Mouse (Mus musculus): ENCODE measurements around the gene Fam155a. TPM values are rescaled to one million over a fixed set of nuclear protein-coding genes. Genes with fewer than 3 reads are reported as not detected.
"Not testable (repeated sequence)": the region's sequence is repeated elsewhere in the genome, so short reads cannot be mapped to it uniquely, and the experiment has no call there.

Gene Fam155a
- polyA plus RNA-seq, 1 experiment from 2014 or later = 0.41 TPM

- Histone ChIP-seq H3K9ac (ENCODE audit: low read depth, low read length) (no peak overlapping the region), H3K27me3 (replicated peaks; ENCODE audit: control insufficient read depth, insufficient read depth, low read length) (no peaks in the 10 kb centered on the region), H3K4me1 (replicated peaks; ENCODE audit: control insufficient read depth, insufficient read depth, low read length) (no peaks in the 10 kb centered on the region), H3K27ac (ENCODE audit: low read depth, low read length) (no peak overlapping the region), H3K4me3 (ENCODE audit: low read depth, low read length) (no peak overlapping the region), H3K9me3 (ENCODE audit: control insufficient read depth, low read length) (no peaks in the 10 kb centered on the region), H3K4me2 (no peak overlapping the region), H3K36me3 (ENCODE audit: control insufficient read depth, insufficient read depth, low read length) (no peaks in the 10 kb centered on the region)
- ATAC-seq (replicated peaks; ENCODE audit: low FRiP score) (no peak), DNase-seq (ENCODE audit: low spot score) (no peak)
- WGBS = 73% methylated on average over 5 of the region's 5 CpGs
These were observed 35.8 kb downstream of the Fam155a start for GRCm38 (mm10) chr8:9735169-9735568.

DNA sequence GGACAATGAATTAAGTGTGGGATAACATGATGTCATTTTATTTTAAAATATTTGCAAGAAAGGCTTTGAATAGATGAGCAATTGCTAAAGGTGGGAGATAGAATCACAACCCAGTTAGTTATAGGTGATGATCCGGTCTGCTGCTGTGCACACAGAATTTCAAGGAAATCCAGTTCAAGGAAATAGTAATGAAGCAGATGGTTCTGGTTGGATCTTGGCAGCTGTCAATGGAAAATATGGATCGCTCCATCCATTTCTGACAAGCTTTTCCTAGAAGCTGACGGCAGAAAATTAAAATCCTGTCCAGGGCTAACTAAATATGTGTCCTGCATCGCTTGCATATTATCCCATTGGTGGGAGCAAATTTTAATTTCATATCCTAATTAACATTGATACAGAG lies 61.2 kb downstream of the Fam155a start:
- no peak for ATAC-seq (replicated peaks; ENCODE audit: low FRiP score)
- no peak overlapping the region for H3K4me3 ChIP-seq (ENCODE audit: low read depth, low read length)
- H3K4me1 ChIP-seq (replicated peaks; ENCODE audit: control insufficient read depth, insufficient read depth, low read length) = no peaks in the 10 kb centered on the region
- H3K9ac ChIP-seq (ENCODE audit: low read depth, low read length) = no peak overlapping the region
- H3K9me3 ChIP-seq (ENCODE audit: control insufficient read depth, low read length) = no peaks in the 10 kb centered on the region
- no peak for DNase-seq (ENCODE audit: low spot score)
- WGBS = 84% methylated on average over 4 of the region's 4 CpGs
- H3K4me2 ChIP-seq = no peak overlapping the region
- H3K36me3 ChIP-seq (ENCODE audit: control insufficient read depth, insufficient read depth, low read length) = no peaks in the 10 kb centered on the region
- no peaks in the 10 kb centered on the region for H3K27me3 ChIP-seq (replicated peaks; ENCODE audit: control insufficient read depth, insufficient read depth, low read length)
- H3K27ac ChIP-seq (ENCODE audit: low read depth, low read length) = no peak overlapping the region

DNA sequence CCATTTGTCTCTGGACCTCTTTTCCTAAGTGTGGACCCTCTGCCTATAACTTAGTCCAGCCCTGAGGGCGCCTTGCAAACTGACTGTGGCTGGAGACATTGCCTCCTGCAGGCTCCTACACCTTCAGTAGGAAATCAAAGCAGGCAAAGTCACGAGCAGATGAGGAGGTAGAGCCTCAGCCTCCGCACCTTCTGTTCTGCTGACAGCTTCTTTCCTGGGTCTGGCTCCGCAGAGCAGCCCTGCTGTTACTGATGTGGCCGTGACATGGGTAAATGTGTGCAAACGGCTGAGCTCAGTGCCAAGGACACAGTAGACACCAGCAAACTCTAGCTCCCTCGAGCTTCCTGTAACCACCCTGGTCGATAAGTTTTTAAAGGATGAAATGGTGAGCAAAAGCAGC lies 63.5 kb downstream of the Fam155a start:
- Histone ChIP-seq H3K27me3 (replicated peaks; ENCODE audit: control insufficient read depth, insufficient read depth, low read length) (no peaks in the 10 kb centered on the region), H3K9me3 (ENCODE audit: control insufficient read depth, low read length) (no peaks in the 10 kb centered on the region), H3K9ac (ENCODE audit: low read depth, low read length) (no peak overlapping the region), H3K4me2 (no peak overlapping the region), H3K4me1 (replicated peaks; ENCODE audit: control insufficient read depth, insufficient read depth, low read length) (no peaks in the 10 kb centered on the region), H3K4me3 (ENCODE audit: low read depth, low read length) (no peak overlapping the region), H3K27ac (ENCODE audit: low read depth, low read length) (no peak overlapping the region), H3K36me3 (ENCODE audit: control insufficient read depth, insufficient read depth, low read length) (no peaks in the 10 kb centered on the region)
- DNase-seq (ENCODE audit: low spot score) (no peak), ATAC-seq (replicated peaks; ENCODE audit: low FRiP score) (no peak)
- WGBS = 59% methylated on average over 8 of the region's 8 CpGs

DNA sequence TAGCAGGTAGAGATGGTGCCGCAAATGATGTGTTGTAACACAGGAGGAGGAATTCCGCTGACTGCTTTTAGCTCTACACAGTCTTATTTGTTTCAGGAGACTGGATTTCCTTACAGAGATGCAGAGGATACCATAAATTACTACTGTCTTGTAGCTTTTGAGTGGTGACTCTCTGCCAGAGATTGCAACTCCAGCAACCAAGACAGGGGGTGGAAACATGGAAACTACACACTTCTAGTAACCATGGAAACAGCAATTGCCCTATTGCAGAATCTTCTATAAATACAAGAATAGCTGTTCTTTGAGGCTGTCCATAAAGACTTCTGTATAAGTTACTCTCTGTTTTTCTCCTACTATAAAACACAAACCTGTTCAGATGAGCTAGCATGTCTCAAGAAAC lies 76.2 kb downstream of the Fam155a start:
- 80% methylated on average over 2 of the region's 2 CpGs for WGBS
- Histone ChIP-seq H3K27me3 (replicated peaks; ENCODE audit: control insufficient read depth, insufficient read depth, low read length) (no peaks in the 10 kb centered on the region), H3K4me2 (no peak overlapping the region), H3K9ac (ENCODE audit: low read depth, low read length) (no peak overlapping the region), H3K9me3 (ENCODE audit: control insufficient read depth, low read length) (no peaks in the 10 kb centered on the region), H3K4me3 (ENCODE audit: low read depth, low read length) (no peak overlapping the region), H3K27ac (ENCODE audit: low read depth, low read length) (no peak overlapping the region), H3K4me1 (replicated peaks; ENCODE audit: control insufficient read depth, insufficient read depth, low read length) (no peaks in the 10 kb centered on the region), H3K36me3 (ENCODE audit: control insufficient read depth, insufficient read depth, low read length) (no peaks in the 10 kb centered on the region)
- DNase-seq (ENCODE audit: low spot score) (no peak), ATAC-seq (replicated peaks; ENCODE audit: low FRiP score) (no peak)

DNA sequence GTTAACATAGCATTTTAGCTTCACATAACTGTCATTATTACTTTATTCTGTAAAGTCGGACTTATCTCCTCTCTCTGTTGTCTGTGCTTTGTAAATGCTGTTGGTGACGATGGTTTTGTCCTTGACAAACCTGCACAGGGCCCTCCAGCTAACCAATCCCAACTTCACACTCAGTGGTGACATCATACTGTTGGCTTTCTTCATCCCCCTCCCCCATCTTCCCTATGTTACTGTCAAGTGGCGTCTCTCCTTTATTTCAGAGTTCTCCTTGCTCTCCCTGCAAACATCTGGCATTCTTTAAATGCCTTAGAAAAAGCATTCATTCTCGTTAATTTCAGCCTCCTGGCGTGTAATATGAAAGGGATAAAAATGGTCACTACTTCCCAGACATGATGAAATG lies 78.6 kb downstream of the Fam155a start:
- H3K4me1 ChIP-seq (replicated peaks; ENCODE audit: control insufficient read depth, insufficient read depth, low read length) = no peaks in the 10 kb centered on the region
- no peaks in the 10 kb centered on the region for H3K9me3 ChIP-seq (ENCODE audit: control insufficient read depth, low read length)
- no peak overlapping the region for H3K27ac ChIP-seq (ENCODE audit: low read depth, low read length)
- 53% methylated on average over 5 of the region's 5 CpGs for WGBS
- ATAC-seq (replicated peaks; ENCODE audit: low FRiP score) = no peak
- H3K9ac ChIP-seq (ENCODE audit: low read depth, low read length) = no peak overlapping the region
- no peak overlapping the region for H3K4me2 ChIP-seq
- no peaks in the 10 kb centered on the region for H3K27me3 ChIP-seq (replicated peaks; ENCODE audit: control insufficient read depth, insufficient read depth, low read length)
- H3K4me3 ChIP-seq (ENCODE audit: low read depth, low read length) = no peak overlapping the region
- no peak for DNase-seq (ENCODE audit: low spot score)
- no peaks in the 10 kb centered on the region for H3K36me3 ChIP-seq (ENCODE audit: control insufficient read depth, insufficient read depth, low read length)

DNA sequence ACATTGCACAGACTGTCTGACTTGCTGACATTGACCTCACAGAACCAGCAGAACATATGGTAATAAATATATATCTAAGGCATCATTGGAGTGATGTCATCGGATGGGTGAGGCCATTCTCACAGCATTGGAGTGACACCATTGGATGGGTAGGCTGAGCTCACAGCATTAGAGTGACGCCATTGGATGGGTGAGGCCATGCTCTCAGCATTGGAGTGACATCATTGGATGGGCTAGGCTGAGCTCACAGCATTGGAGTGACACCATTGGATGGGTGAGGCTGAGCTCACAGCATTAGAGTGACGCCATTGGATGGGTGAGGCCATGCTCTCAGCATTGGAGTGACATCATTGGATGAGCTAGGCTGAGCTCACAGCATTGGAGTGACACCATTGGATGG lies 110.9 kb downstream of the Fam155a start:
- ATAC-seq (replicated peaks; ENCODE audit: low FRiP score); H3K9me3 ChIP-seq (ENCODE audit: control insufficient read depth, low read length); H3K36me3 ChIP-seq (ENCODE audit: control insufficient read depth, insufficient read depth, low read length); H3K4me1 ChIP-seq (replicated peaks; ENCODE audit: control insufficient read depth, insufficient read depth, low read length); H3K4me3 ChIP-seq (ENCODE audit: low read depth, low read length); DNase-seq (ENCODE audit: low spot score); H3K9ac ChIP-seq (ENCODE audit: low read depth, low read length); H3K4me2 ChIP-seq; H3K27ac ChIP-seq (ENCODE audit: low read depth, low read length); H3K27me3 ChIP-seq (replicated peaks; ENCODE audit: control insufficient read depth, insufficient read depth, low read length): not testable (repeated sequence)
- WGBS = 77% methylated on average over 3 of the region's 3 CpGs

DNA sequence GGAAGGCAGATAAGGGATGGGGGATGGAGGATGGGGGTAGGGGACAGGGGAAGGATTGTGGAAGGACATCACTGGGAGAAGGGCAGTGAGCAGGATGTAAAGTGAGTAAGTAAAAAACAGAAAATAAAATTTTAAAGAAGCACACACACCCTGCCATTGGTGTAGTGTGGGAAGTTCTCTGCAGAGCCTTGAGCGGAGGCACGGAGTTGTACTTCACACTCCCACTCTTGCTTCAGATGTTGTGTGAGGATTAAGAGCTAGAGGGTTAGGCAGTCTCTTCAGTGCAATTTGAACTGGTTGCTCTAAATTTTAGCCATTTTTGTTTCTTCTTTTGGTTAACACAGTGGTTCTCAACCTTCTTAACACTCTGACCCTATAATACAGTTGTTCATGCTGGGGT lies 114.1 kb downstream of the Fam155a start:
- whole genome bisulfite sequencing = 67% methylated on average over 2 of the region's 2 CpGs
- ATAC-seq (replicated peaks; ENCODE audit: low FRiP score) (no peak), DNase-seq (ENCODE audit: low spot score) (no peak)
- Histone ChIP-seq H3K9me3 (ENCODE audit: control insufficient read depth, low read length) (no peaks in the 10 kb centered on the region), H3K27ac (ENCODE audit: low read depth, low read length) (no peak overlapping the region), H3K4me3 (ENCODE audit: low read depth, low read length) (no peak overlapping the region), H3K27me3 (replicated peaks; ENCODE audit: control insufficient read depth, insufficient read depth, low read length) (no peaks in the 10 kb centered on the region), H3K9ac (ENCODE audit: low read depth, low read length) (no peak overlapping the region), H3K4me1 (replicated peaks; ENCODE audit: control insufficient read depth, insufficient read depth, low read length) (no peaks in the 10 kb centered on the region), H3K4me2 (no peak overlapping the region), H3K36me3 (ENCODE audit: control insufficient read depth, insufficient read depth, low read length) (no peaks in the 10 kb centered on the region)

DNA sequence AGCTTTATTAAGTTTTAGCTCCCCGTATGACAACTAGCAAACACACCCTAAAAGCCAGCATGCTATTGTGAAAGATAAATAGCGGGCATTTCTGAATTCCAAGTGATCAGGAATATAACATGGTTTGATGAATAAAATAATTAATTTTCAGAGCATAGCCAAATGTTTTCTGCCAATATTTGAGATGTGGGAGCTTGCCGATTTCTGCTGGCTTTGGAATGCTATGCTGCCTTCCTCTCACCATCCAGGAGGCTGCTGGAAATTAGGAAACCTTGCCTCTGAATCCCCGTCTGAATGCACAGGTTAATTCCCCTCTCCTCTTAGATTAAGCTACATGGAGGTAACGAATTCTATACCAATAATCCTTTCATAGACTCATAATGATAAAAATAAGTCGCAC lies 116.1 kb downstream of the Fam155a start:
- Histone ChIP-seq H3K4me3 (ENCODE audit: low read depth, low read length) (no peak overlapping the region), H3K36me3 (ENCODE audit: control insufficient read depth, insufficient read depth, low read length) (no peaks in the 10 kb centered on the region), H3K4me2 (no peak overlapping the region), H3K9ac (ENCODE audit: low read depth, low read length) (no peak overlapping the region), H3K27ac (ENCODE audit: low read depth, low read length) (no peak overlapping the region), H3K9me3 (ENCODE audit: control insufficient read depth, low read length) (no peaks in the 10 kb centered on the region), H3K27me3 (replicated peaks; ENCODE audit: control insufficient read depth, insufficient read depth, low read length) (no peaks in the 10 kb centered on the region), H3K4me1 (replicated peaks; ENCODE audit: control insufficient read depth, insufficient read depth, low read length) (no peaks in the 10 kb centered on the region)
- no peak for DNase-seq (ENCODE audit: low spot score)
- 74% methylated on average over 6 of the region's 6 CpGs for WGBS
- no peak for ATAC-seq (replicated peaks; ENCODE audit: low FRiP score)

GRCm38 (mm10) chr8:9653643-9654042 lies 117.3 kb downstream of the Fam155a start:
- DNase-seq (ENCODE audit: low spot score) (no peak), ATAC-seq (replicated peaks; ENCODE audit: low FRiP score) (no peak)
- Histone ChIP-seq H3K9me3 (ENCODE audit: control insufficient read depth, low read length) (no peaks in the 10 kb centered on the region), H3K9ac (ENCODE audit: low read depth, low read length) (no peak overlapping the region), H3K4me3 (ENCODE audit: low read depth, low read length) (no peak overlapping the region), H3K4me2 (no peak overlapping the region), H3K27me3 (replicated peaks; ENCODE audit: control insufficient read depth, insufficient read depth, low read length) (no peaks in the 10 kb centered on the region), H3K4me1 (replicated peaks; ENCODE audit: control insufficient read depth, insufficient read depth, low read length) (no peaks in the 10 kb centered on the region), H3K36me3 (ENCODE audit: control insufficient read depth, insufficient read depth, low read length) (no peaks in the 10 kb centered on the region), H3K27ac (ENCODE audit: low read depth, low read length) (no peak overlapping the region)
- 35% methylated on average over 1 of the region's 1 CpGs for WGBS

Measured in liver, embryonic 11.5 days (tissue).